Mouse (Mus musculus): Measurements from ENCODE around the gene Prps2. TPM values are rescaled to one million over a fixed set of nuclear protein-coding genes. Genes with fewer than 3 reads are reported as not detected.
"Not testable (repeated sequence)": the region's sequence is repeated elsewhere in the genome, so short reads cannot be mapped to it uniquely, and the experiment has no call there.

Prps2 gene
- 16.8 and 24.0 TPM in 2 replicates for polyA plus RNA-seq (2016; fragmentation: Nextera tagmentation; extraction: Ambion mirVana)

GRCm38 (mm10) chrX:167382047-167382853 lies at the start of gene Prps2:
TSS of gene Prps2 (minus strand) at chrX:167382749.
- no peaks in the 10 kb centered on the region for H3K9me3 ChIP-seq
- peaks cover 72% of the 10 kb centered on the region for H3K27me3 ChIP-seq (ENCODE audit: insufficient read depth, poor library complexity, severe bottlenecking)
- WGBS, result 25% methylated on average over 47 of the region's 47 CpGs
- peak within 1 kb of the TSS; percentile 63 for H3K4me3 ChIP-seq
- H3K27ac ChIP-seq, result peak within 1 kb of the TSS; percentile 88
- no peaks in the 10 kb centered on the region for H3K4me1 ChIP-seq (replicated peaks)
- DNase-seq (ENCODE audit: low spot score), result peak; percentile 70
- H3K36me3 ChIP-seq, result no peaks in the 10 kb centered on the region

- Histone ChIP-seq H3K9me3 (no peaks in the 10 kb centered on the region), H3K36me3 (no peaks in the 10 kb centered on the region), H3K27ac (no peak overlapping the region), H3K27me3 (ENCODE audit: insufficient read depth, poor library complexity, severe bottlenecking) (peaks cover 44% of the 10 kb centered on the region), H3K4me1 (replicated peaks) (no peaks in the 10 kb centered on the region), H3K4me3 (no peak overlapping the region)
- no peak for DNase-seq (ENCODE audit: low spot score)
- 90% methylated on average over 1 of the region's 1 CpGs for WGBS
Observed at GRCm38 (mm10) chrX:167417654-167418053, 35.1 kb upstream of the Prps2 start.

GRCm38 (mm10) chrX:167394940-167395339 lies 12.4 kb upstream of the Prps2 start:
- Histone ChIP-seq H3K36me3 (no peaks in the 10 kb centered on the region), H3K9me3 (no peaks in the 10 kb centered on the region), H3K27ac (no peak overlapping the region), H3K27me3 (ENCODE audit: insufficient read depth, poor library complexity, severe bottlenecking) (peaks cover 62% of the 10 kb centered on the region), H3K4me3 (no peak overlapping the region), H3K4me1 (replicated peaks) (no peaks in the 10 kb centered on the region)
- DNase-seq (ENCODE audit: low spot score), result no peak
- 77% methylated on average over 3 of the region's 3 CpGs for WGBS

- no peak overlapping the region for H3K27ac ChIP-seq
- 63% methylated on average over 1 of the region's 1 CpGs for WGBS
- H3K27me3 ChIP-seq (ENCODE audit: insufficient read depth, poor library complexity, severe bottlenecking), result peaks cover 53% of the 10 kb centered on the region
- no peaks in the 10 kb centered on the region for H3K36me3 ChIP-seq
- no peak overlapping the region for H3K4me3 ChIP-seq
- DNase-seq (ENCODE audit: low spot score), result no peak
- H3K9me3 ChIP-seq, result no peaks in the 10 kb centered on the region
- no peaks in the 10 kb centered on the region for H3K4me1 ChIP-seq (replicated peaks)
Observed at GRCm38 (mm10) chrX:167386647-167387046, 4.1 kb upstream of the Prps2 start.

GRCm38 (mm10) chrX:167382854-167383186 lies 271 bp upstream of the Prps2 start:
- WGBS, result 56% methylated on average over 7 of the region's 7 CpGs

GRCm38 (mm10) chrX:167381583-167382046 lies 934 bp downstream of the Prps2 start:
- 17% methylated on average over 18 of the region's 18 CpGs for WGBS
- Histone ChIP-seq H3K9me3 (no peaks in the 10 kb centered on the region), H3K27me3 (ENCODE audit: insufficient read depth, poor library complexity, severe bottlenecking) (peaks cover 71% of the 10 kb centered on the region), H3K4me1 (replicated peaks) (no peaks in the 10 kb centered on the region), H3K27ac (peak overlapping the region; percentile 88; the same call in 1 of the 2 replicates), H3K36me3 (no peaks in the 10 kb centered on the region), H3K4me3 (peak overlapping the region; percentile 63)
- DNase-seq (ENCODE audit: low spot score), result peak; percentile 30

More at GRCm38 (mm10) chrX:167382854-167383186, 271 bp upstream of the Prps2 start:
- H3K36me3 ChIP-seq, result no peaks in the 10 kb centered on the region
- H3K27me3 ChIP-seq (ENCODE audit: insufficient read depth, poor library complexity, severe bottlenecking), result peaks cover 69% of the 10 kb centered on the region
- H3K9me3 ChIP-seq, result no peaks in the 10 kb centered on the region
- peak overlapping the region; percentile 63 for H3K4me3 ChIP-seq
- H3K27ac ChIP-seq, result peak overlapping the region; percentile 88
- H3K4me1 ChIP-seq (replicated peaks), result no peaks in the 10 kb centered on the region
- no peak for DNase-seq (ENCODE audit: low spot score)

- no peak overlapping the region for H3K4me3 ChIP-seq
- H3K27ac ChIP-seq, result no peak overlapping the region
- no peaks in the 10 kb centered on the region for H3K4me1 ChIP-seq (replicated peaks)
- no peaks in the 10 kb centered on the region for H3K36me3 ChIP-seq
- DNase-seq (ENCODE audit: low spot score), result no peak
- no peaks in the 10 kb centered on the region for H3K9me3 ChIP-seq
- 61% methylated on average over 4 of the region's 4 CpGs for WGBS
- peaks cover 71% of the 10 kb centered on the region for H3K27me3 ChIP-seq (ENCODE audit: insufficient read depth, poor library complexity, severe bottlenecking)
Observed at GRCm38 (mm10) chrX:167380073-167380472, 2.5 kb downstream of the Prps2 start.

GRCm38 (mm10) chrX:167361231-167361630 lies 21.3 kb downstream of the Prps2 start:
- WGBS, result 87% methylated on average over 3 of the region's 3 CpGs
- H3K9me3 ChIP-seq; H3K27ac ChIP-seq; H3K36me3 ChIP-seq; H3K4me1 ChIP-seq (replicated peaks); H3K4me3 ChIP-seq; DNase-seq (ENCODE audit: low spot score): not testable (repeated sequence)
- peaks cover 77% of the 10 kb centered on the region for H3K27me3 ChIP-seq (ENCODE audit: insufficient read depth, poor library complexity, severe bottlenecking)

GRCm38 (mm10) chrX:167359704-167360103 lies 22.8 kb downstream of the Prps2 start:
- H3K27me3 ChIP-seq (ENCODE audit: insufficient read depth, poor library complexity, severe bottlenecking), result peaks cover 80% of the 10 kb centered on the region
- no peaks in the 10 kb centered on the region for H3K4me1 ChIP-seq (replicated peaks)
- no peaks in the 10 kb centered on the region for H3K9me3 ChIP-seq
- WGBS, result 92% methylated on average over 7 of the region's 7 CpGs
- DNase-seq (ENCODE audit: low spot score), result no peak
- no peak overlapping the region for H3K27ac ChIP-seq
- peaks cover 8% of the 10 kb centered on the region; the same call in 1 of the 2 replicates for H3K36me3 ChIP-seq
- no peak overlapping the region for H3K4me3 ChIP-seq

- peaks cover 66% of the 10 kb centered on the region for H3K27me3 ChIP-seq (ENCODE audit: insufficient read depth, poor library complexity, severe bottlenecking)
- no peak overlapping the region for H3K27ac ChIP-seq
- WGBS, result 81% methylated on average over 2 of the region's 2 CpGs
Observed at GRCm38 (mm10) chrX:167357415-167357814, 25.1 kb downstream of the Prps2 start.

GRCm38 (mm10) chrX:167355965-167356364 lies 26.6 kb downstream of the Prps2 start:
- DNase-seq (ENCODE audit: low spot score), result no peak
- Histone ChIP-seq H3K9me3 (no peaks in the 10 kb centered on the region), H3K4me3 (no peak overlapping the region), H3K27ac (no peak overlapping the region), H3K27me3 (ENCODE audit: insufficient read depth, poor library complexity, severe bottlenecking) (peaks cover 62% of the 10 kb centered on the region), H3K4me1 (replicated peaks) (no peaks in the 10 kb centered on the region), H3K36me3 (no peaks in the 10 kb centered on the region)
- 85% methylated on average over 3 of the region's 3 CpGs for WGBS

More at GRCm38 (mm10) chrX:167357415-167357814, 25.1 kb downstream of the Prps2 start:
- H3K9me3 ChIP-seq, result no peaks in the 10 kb centered on the region
- DNase-seq (ENCODE audit: low spot score), result no peak
- no peaks in the 10 kb centered on the region for H3K4me1 ChIP-seq (replicated peaks)
- peaks cover 5% of the 10 kb centered on the region; the same call in 1 of the 2 replicates for H3K36me3 ChIP-seq
- no peak overlapping the region for H3K4me3 ChIP-seq

GRCm38 (mm10) chrX:167353617-167354016 lies 28.9 kb downstream of the Prps2 start:
- Histone ChIP-seq H3K4me1 (replicated peaks) (no peaks in the 10 kb centered on the region), H3K4me3 (no peak overlapping the region), H3K27me3 (ENCODE audit: insufficient read depth, poor library complexity, severe bottlenecking) (peaks cover 64% of the 10 kb centered on the region), H3K27ac (no peak overlapping the region), H3K9me3 (no peaks in the 10 kb centered on the region), H3K36me3 (no peaks in the 10 kb centered on the region)
- DNase-seq (ENCODE audit: low spot score), result no peak
- WGBS, result 89% methylated on average over 2 of the region's 2 CpGs

- Histone ChIP-seq H3K4me3 (no peak overlapping the region), H3K27me3 (ENCODE audit: insufficient read depth, poor library complexity, severe bottlenecking) (peaks cover 67% of the 10 kb centered on the region), H3K27ac (no peak overlapping the region), H3K36me3 (no peaks in the 10 kb centered on the region), H3K9me3 (no peaks in the 10 kb centered on the region), H3K4me1 (replicated peaks) (no peaks in the 10 kb centered on the region)
- WGBS, result 90% methylated on average over 1 of the region's 1 CpGs
- DNase-seq (ENCODE audit: low spot score), result no peak
Observed at GRCm38 (mm10) chrX:167346440-167346839, 36.1 kb downstream of the Prps2 start.
